Mouse (Mus musculus) myocyte (in vitro differentiated cells): ENCODE results near the gene C2cd2. TPM values are rescaled to one million over a fixed set of nuclear protein-coding genes. Genes with fewer than 3 reads are reported as not detected.

Experiments used
- H3K27me3 ChIP-seq: one replicate; pipeline ENCODE4 v1.6.1; 2011; ENCODE audit not compliant: control insufficient read depth, insufficient read depth, insufficient read length
- H3K36me3 ChIP-seq: one replicate; pipeline ENCODE4 v1.6.1; 2011; ENCODE audit not compliant: control insufficient read depth, insufficient read depth
- H3K4me2 ChIP-seq: one replicate; pipeline ENCODE4 v1.6.1; 2011; ENCODE audit warnings: low read depth, control low read depth
- H3K4me3 ChIP-seq: one replicate; pipeline ENCODE4 v1.5.1; 2011; ENCODE audit warnings: mild to moderate bottlenecking, control low read depth, moderate library complexity
- H3K79me2 ChIP-seq: one replicate; pipeline ENCODE4 v1.6.1; 2011; ENCODE audit not compliant: control insufficient read depth, insufficient read depth
- H3ac ChIP-seq: one replicate; pipeline ENCODE4 v1.6.1; 2011; ENCODE audit not compliant: control insufficient read depth, insufficient read length
- CEBPB ChIP-seq: IDR thresholded peaks from 2 replicates; pipeline ENCODE4 v1.6.1; 2011; ENCODE audit warnings: mild to moderate bottlenecking, moderate library complexity; ENCODE audit not compliant: poor library complexity, insufficient read depth, severe bottlenecking
- E2F4 ChIP-seq: IDR thresholded peaks from one replicate; pipeline ENCODE4 v1.6.1; 2011; ENCODE audit warnings: mild to moderate bottlenecking, control low read depth, moderate library complexity; ENCODE audit not compliant: insufficient read depth
- MAX ChIP-seq: IDR thresholded peaks from one replicate; pipeline ENCODE4 v1.6.1; 2011; ENCODE audit warnings: low read depth, mild to moderate bottlenecking, control low read depth
- MYOD1 ChIP-seq, 3 experiments: IDR thresholded peaks; one replicate each; pipeline ENCODE4 v1.6.1; 2011; ENCODE audit warnings: control low read depth in 2 of 3, low read depth in 2 of 3, mild to moderate bottlenecking in 2 of 3, moderate library complexity in 1 of 3; ENCODE audit not compliant: insufficient read length in 2 of 3, control insufficient read depth in 1 of 3
- MYOG ChIP-seq, 3 experiments: IDR thresholded peaks; one replicate each; pipeline ENCODE4 v1.6.1; 2011; ENCODE audit warnings: control low read depth in 2 of 3, low read depth in 2 of 3, mild to moderate bottlenecking in 2 of 3; ENCODE audit not compliant: insufficient read length in 2 of 3, control insufficient read depth in 1 of 3, insufficient read depth in 1 of 3
- POLR2A ChIP-seq: IDR thresholded peaks from one replicate; pipeline ENCODE4 v1.6.1; 2011; ENCODE audit warnings: low read depth, mild to moderate bottlenecking, control low read depth, moderate library complexity; ENCODE audit not compliant: insufficient read length
- POLR2AphosphoS2 ChIP-seq: IDR thresholded peaks from one replicate; pipeline ENCODE4 v1.6.1; 2011; ENCODE audit warnings: low read depth, control low read depth; ENCODE audit not compliant: insufficient read length
- REST ChIP-seq: IDR thresholded peaks from one replicate; pipeline ENCODE4 v1.6.1; 2011; ENCODE audit warnings: mild to moderate bottlenecking, control low read depth, moderate library complexity; ENCODE audit not compliant: insufficient read depth, insufficient read length
- SRF ChIP-seq: IDR thresholded peaks from one replicate; pipeline ENCODE4 v1.6.1; 2011; ENCODE audit warnings: low read depth; ENCODE audit not compliant: control insufficient read depth, insufficient read length
- TCF12 ChIP-seq: IDR thresholded peaks from one replicate; pipeline ENCODE4 v1.6.1; 2011; ENCODE audit warnings: mild to moderate bottlenecking, control low read depth; ENCODE audit not compliant: poor library complexity, insufficient read depth, severe bottlenecking
- TCF3 ChIP-seq: IDR thresholded peaks from one replicate; pipeline ENCODE4 v1.6.1; 2011; ENCODE audit warnings: low read depth, control low read depth; ENCODE audit not compliant: insufficient read length
- USF1 ChIP-seq: IDR thresholded peaks from one replicate; pipeline ENCODE4 v1.6.1; 2011; ENCODE audit warnings: low read depth, mild to moderate bottlenecking, control low read depth, moderate library complexity
- polyA plus RNA-seq: library from polyadenylated mRNA; unstranded; fragments of >200 nt; fragmentation: generic; extraction: Trizol; gene quantifications from one replicate; pipeline ENCODE4 v1.2.1, GENCODE M21; 2012; ENCODE audit warnings: missing spikeins

C2cd2 gene
- polyA plus RNA-seq, 1 experiment = 4.9 TPM

- peaks cover 33% of the 10 kb centered on the region for H3K36me3 ChIP-seq
- no peaks in the 10 kb centered on the region for H3K27me3 ChIP-seq
- no peak overlapping the region for H3K4me2 ChIP-seq
- H3ac ChIP-seq = no peak overlapping the region
- H3K79me2 ChIP-seq = no peaks in the 10 kb centered on the region
- H3K4me3 ChIP-seq = no peak overlapping the region
- TF ChIP-seq E2F4 (no peak), TCF12 (no peak), CEBPB (no peak), TCF3 (no peak), REST (no peak), MAX (no peak), MYOD1 (IDR thresholded peaks at IDR 0.05; ENCODE audit: control insufficient read depth in 1 of 3, insufficient read length in 2 of 3, low read depth in 2 of 3) (no peak), MYOG (IDR thresholded peaks at IDR 0.05; ENCODE audit: control insufficient read depth in 1 of 3, insufficient read depth in 1 of 3, insufficient read length in 2 of 3, low read depth in 2 of 3) (no peak), POLR2AphosphoS2 (no peak), SRF (no peak), POLR2A (no peak), USF1 (no peak)
These were observed 153.5 kb downstream of the C2cd2 start for GRCm38 (mm10) chr16:97808881-97809280.

- TF ChIP-seq MYOG (IDR thresholded peaks at IDR 0.05; ENCODE audit: control insufficient read depth in 1 of 3, insufficient read depth in 1 of 3, insufficient read length in 2 of 3, low read depth in 2 of 3) (no peak), TCF3 (no peak), MAX (no peak), CEBPB (no peak), TCF12 (no peak), POLR2A (no peak), REST (no peak), USF1 (no peak), SRF (no peak)
- H3K79me2 ChIP-seq = no peaks in the 10 kb centered on the region
- no peak overlapping the region for H3K4me2 ChIP-seq
- H3ac ChIP-seq = no peak overlapping the region
- H3K36me3 ChIP-seq = peaks cover 33% of the 10 kb centered on the region
- no peak overlapping the region for H3K4me3 ChIP-seq
- H3K27me3 ChIP-seq = no peaks in the 10 kb centered on the region
These were observed 156.8 kb downstream of the C2cd2 start for GRCm38 (mm10) chr16:97805646-97806045.

Other genes starting within 250 kb of the C2cd2 start
- gene Ripk4, start 198.8 kb downstream of the C2cd2 start, polyA plus RNA-seq = not detected
- gene Prdm15, start 110.7 kb downstream of the C2cd2 start, polyA plus RNA-seq = 5.4 TPM
- gene Zbtb21, start within 50 bp of the C2cd2 start, polyA plus RNA-seq = 13.9 TPM
- 3.0 TPM for gene B230307C23Rik, start 34.7 kb upstream of the C2cd2 start, polyA plus RNA-seq
- 0.50 TPM for gene A630089N07Rik, start 119.9 kb upstream of the C2cd2 start, polyA plus RNA-seq